Mouse (Mus musculus): Measurements from ENCODE around the gene Dab1. TPM values are rescaled to one million over a fixed set of nuclear protein-coding genes. Genes with fewer than 3 reads are reported as not detected.

The Dab1 gene
- polyA plus RNA-seq, 1 experiment = not detected

DNA sequence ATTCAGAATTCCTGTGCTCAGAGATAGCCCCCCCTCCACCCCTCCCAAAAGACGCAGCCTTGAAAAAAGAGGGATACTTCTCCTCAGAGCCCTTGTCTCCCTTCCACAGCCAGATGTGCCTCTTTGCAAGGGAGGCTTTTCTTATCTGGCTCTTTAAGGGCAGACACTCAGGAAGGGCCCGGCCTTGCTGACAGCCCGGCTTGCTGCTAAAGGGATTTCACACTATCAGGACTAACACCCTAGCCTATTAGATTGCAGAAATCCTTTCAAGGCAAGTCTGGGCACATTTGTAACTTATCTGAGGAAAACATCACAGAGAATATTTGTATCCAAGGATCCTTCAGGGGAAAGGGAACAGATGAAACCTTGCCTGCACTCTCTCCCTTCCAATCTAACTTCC is 600.9 kb downstream of the Dab1 start:
- H3K4me3 ChIP-seq (ENCODE audit: insufficient read depth, low read depth, low read length) = no peak overlapping the region
- no peak for TF ChIP-seq CTCF (IDR thresholded peaks at IDR 0.05; ENCODE audit: insufficient read depth, low read depth, low read length)
- no peak for TF ChIP-seq POLR2A (IDR thresholded peaks at IDR 0.05; ENCODE audit: insufficient read depth, low read depth, low read length)
- peaks cover 5% of the 10 kb centered on the region; the same call in 1 of the 2 replicates for H3K4me1 ChIP-seq (ENCODE audit: control insufficient read depth, insufficient read depth, low read length)
- H3K27ac ChIP-seq (ENCODE audit: insufficient read depth, low read depth, low read length) = no peak overlapping the region
- 85% methylated on average over 3 of the region's 3 CpGs for WGBS

DNA sequence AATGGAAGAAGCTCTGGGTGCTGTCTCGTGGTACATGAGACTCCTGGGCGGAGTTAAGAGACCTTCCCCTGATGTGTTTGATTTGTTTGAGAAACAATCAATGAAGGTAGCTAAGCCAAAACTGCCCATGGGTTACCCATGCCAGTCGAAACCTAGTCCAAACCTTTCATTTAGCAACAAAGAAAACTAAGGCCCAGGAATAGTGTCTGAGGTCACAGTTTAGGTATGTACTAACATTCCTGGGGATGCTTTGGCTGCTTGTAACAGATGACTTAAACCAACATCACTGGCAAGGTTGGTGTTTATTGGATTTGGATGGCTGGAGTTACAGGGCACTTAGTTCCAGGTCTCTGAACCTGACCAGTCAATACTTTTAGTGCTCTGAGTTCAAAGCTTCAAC is 610.1 kb downstream of the Dab1 start:
- 92% methylated on average over 3 of the region's 3 CpGs for WGBS
- H3K4me1 ChIP-seq (ENCODE audit: control insufficient read depth, insufficient read depth, low read length) = no peaks in the 10 kb centered on the region
- H3K27ac ChIP-seq (ENCODE audit: insufficient read depth, low read depth, low read length) = no peak overlapping the region
- TF ChIP-seq CTCF (IDR thresholded peaks at IDR 0.05; ENCODE audit: insufficient read depth, low read depth, low read length) (no peak), POLR2A (IDR thresholded peaks at IDR 0.05; ENCODE audit: insufficient read depth, low read depth, low read length) (no peak)
- no peak overlapping the region for H3K4me3 ChIP-seq (ENCODE audit: insufficient read depth, low read depth, low read length)

DNA sequence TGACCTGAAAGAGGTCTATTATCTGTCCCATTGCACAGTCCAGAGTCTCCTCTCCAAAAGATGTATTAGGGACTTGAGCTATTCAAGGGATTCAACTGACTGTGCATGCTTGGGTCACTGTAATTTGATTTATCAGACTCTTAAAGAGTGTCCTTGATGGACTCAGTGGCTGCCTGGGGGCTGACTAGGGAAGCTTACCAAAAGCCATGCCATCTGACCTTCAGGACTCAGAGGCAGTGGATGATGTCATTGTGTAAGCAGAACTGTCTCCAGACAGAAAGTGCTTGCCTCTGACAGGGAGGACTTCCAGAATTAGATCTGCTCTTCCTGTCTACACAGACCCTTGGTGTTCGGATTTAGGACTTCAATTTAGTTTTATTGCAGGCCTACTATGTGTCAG is 627.3 kb downstream of the Dab1 start:
- TF ChIP-seq POLR2A (IDR thresholded peaks at IDR 0.05; ENCODE audit: insufficient read depth, low read depth, low read length) (no peak), CTCF (IDR thresholded peaks at IDR 0.05; ENCODE audit: insufficient read depth, low read depth, low read length) (no peak)
- H3K27ac ChIP-seq (ENCODE audit: insufficient read depth, low read depth, low read length) = no peak overlapping the region
- H3K4me1 ChIP-seq (ENCODE audit: control insufficient read depth, insufficient read depth, low read length) = no peaks in the 10 kb centered on the region
- WGBS = 61% methylated on average over 1 of the region's 1 CpGs
- H3K4me3 ChIP-seq (ENCODE audit: insufficient read depth, low read depth, low read length) = no peak overlapping the region

DNA sequence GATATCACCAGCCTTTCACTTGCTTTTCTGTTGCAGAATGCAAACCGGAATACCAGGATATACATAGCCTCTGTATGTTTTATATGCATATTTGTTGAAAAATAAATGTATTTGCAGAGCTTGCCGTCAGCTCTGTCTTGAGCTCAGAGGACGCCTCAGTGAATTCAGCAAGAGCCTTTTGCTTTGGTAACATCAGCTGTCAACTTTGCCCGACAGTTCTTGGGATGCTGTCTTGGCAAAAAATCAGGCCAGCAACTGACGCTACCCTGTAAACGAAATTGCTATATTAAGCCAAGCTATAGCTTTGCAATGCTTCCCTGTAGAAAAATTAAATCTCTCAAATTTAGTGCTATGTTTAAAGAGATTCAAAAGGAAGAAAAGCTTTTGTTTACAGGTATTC is 630.3 kb downstream of the Dab1 start:
- no peak overlapping the region for H3K27ac ChIP-seq (ENCODE audit: insufficient read depth, low read depth, low read length)
- no peak overlapping the region for H3K4me3 ChIP-seq (ENCODE audit: insufficient read depth, low read depth, low read length)
- no peaks in the 10 kb centered on the region for H3K4me1 ChIP-seq (ENCODE audit: control insufficient read depth, insufficient read depth, low read length)
- TF ChIP-seq POLR2A (IDR thresholded peaks at IDR 0.05; ENCODE audit: insufficient read depth, low read depth, low read length) (no peak), CTCF (IDR thresholded peaks at IDR 0.05; ENCODE audit: insufficient read depth, low read depth, low read length) (no peak)
- WGBS = 72% methylated on average over 6 of the region's 6 CpGs

DNA sequence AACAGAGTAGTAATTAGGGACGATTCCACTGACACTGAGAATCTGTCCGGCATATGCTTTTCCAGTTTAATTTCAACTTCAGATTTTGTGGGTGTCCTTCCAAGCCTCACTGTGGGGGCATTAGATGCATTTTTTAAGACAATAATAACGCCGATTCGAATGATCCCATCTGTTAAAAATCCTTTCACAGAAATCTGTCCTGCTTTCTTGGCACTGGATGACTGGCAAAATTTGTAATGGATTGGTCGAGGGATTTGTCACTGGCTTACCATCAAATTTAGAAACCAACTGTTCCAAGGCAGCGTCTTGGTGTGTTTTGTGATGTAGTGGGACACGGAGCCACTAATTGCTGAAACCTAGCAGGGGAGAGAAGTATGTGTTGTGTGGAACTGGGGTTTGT is 638.6 kb downstream of the Dab1 start:
- WGBS = 81% methylated on average over 8 of the region's 8 CpGs
- H3K4me1 ChIP-seq (ENCODE audit: control insufficient read depth, insufficient read depth, low read length) = no peaks in the 10 kb centered on the region

DNA sequence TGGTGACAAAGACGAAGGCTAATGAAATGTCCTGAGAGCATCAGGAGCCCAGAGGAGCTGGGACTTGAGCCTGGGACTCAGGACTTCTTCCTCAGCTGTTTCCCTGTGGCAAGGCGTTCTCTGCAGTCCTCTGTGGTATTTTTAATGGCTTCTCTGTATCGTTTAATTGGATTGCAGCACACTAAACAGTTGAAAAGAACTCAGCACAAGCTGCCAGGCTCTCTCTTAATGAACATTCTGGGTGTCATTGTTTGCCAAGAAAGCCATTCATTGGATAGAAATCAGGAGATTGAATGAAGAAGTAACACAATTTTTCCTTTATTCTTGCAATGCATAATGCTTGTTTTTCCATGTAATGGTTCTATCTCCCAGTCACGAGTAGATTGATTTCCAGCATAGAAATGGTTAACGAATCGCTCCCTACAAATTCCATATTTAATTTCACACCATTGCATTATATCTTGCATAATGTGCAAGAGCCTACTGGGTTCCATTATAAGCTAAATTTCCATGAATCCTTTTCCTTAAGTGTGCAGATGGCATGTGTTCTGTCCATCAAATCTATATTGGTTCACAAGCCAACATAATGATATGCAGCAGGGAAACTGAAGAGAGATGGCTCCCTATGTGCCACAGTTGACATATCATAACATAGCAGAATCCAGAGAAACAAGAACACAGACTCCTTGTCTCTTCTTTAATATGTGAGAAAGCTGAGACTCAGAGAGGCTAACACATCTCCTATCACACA is 650.4 kb downstream of the Dab1 start:
- WGBS = 41% methylated on average over 6 of the region's 6 CpGs
- Histone ChIP-seq H3K4me1 (ENCODE audit: control insufficient read depth, insufficient read depth, low read length) (no peaks in the 10 kb centered on the region), H3K27ac (ENCODE audit: insufficient read depth, low read depth, low read length) (no peak overlapping the region), H3K4me3 (ENCODE audit: insufficient read depth, low read depth, low read length) (no peak overlapping the region)
- TF ChIP-seq CTCF (IDR thresholded peaks at IDR 0.05; ENCODE audit: insufficient read depth, low read depth, low read length) (no peak), POLR2A (IDR thresholded peaks at IDR 0.05; ENCODE audit: insufficient read depth, low read depth, low read length) (no peak)

More for the DNA sequence above, 638.6 kb downstream of the Dab1 start:
- Histone ChIP-seq H3K4me3 (ENCODE audit: insufficient read depth, low read depth, low read length) (no peak overlapping the region), H3K27ac (ENCODE audit: insufficient read depth, low read depth, low read length) (no peak overlapping the region)
- no peak for TF ChIP-seq CTCF (IDR thresholded peaks at IDR 0.05; ENCODE audit: insufficient read depth, low read depth, low read length)
- TF ChIP-seq POLR2A (IDR thresholded peaks at IDR 0.05; ENCODE audit: insufficient read depth, low read depth, low read length) = no peak

DNA sequence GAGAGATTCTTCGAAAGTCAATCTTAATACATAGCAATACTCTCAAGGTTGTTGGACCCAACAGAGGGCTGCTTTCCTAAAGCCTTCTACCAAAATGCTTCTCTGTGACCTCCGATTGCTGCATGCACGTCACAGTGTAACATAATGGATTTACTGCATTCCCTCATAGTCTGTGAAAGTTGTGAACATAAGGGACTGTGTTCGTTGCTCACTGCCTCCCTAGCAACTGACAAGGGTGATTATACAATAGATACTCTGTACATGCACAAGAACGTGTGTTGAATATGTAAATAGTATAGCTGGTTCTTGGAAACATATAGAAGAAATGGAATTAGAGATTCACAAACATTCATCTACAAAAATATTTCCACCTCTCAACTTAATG is 651.0 kb downstream of the Dab1 start:
- no peak for TF ChIP-seq CTCF (IDR thresholded peaks at IDR 0.05; ENCODE audit: insufficient read depth, low read depth, low read length)
- WGBS = 62% methylated on average over 5 of the region's 5 CpGs
- no peak overlapping the region for H3K27ac ChIP-seq (ENCODE audit: insufficient read depth, low read depth, low read length)
- no peak overlapping the region for H3K4me3 ChIP-seq (ENCODE audit: insufficient read depth, low read depth, low read length)
- no peaks in the 10 kb centered on the region for H3K4me1 ChIP-seq (ENCODE audit: control insufficient read depth, insufficient read depth, low read length)

DNA sequence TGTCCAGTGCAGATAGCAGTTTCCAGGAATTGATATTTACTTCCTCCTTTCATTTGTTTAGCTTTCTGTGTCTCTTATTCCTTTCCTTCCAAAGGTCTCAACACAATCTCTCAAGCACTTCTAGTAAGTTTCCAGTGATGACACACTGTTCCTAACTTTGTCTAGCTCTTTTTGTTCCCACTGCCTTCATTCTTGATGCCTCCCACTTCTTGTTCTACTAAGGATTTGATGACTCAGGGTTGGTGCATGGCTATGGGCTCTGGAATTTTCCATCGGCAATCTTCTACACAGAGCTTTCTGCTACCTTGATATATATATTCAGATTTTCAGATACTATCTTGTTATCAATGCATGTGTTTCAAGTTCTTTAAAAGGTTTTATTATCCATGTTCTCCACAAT is 656.1 kb downstream of the Dab1 start:
- no peak for TF ChIP-seq CTCF (IDR thresholded peaks at IDR 0.05; ENCODE audit: insufficient read depth, low read depth, low read length)
- no peak for TF ChIP-seq POLR2A (IDR thresholded peaks at IDR 0.05; ENCODE audit: insufficient read depth, low read depth, low read length)
- H3K4me3 ChIP-seq (ENCODE audit: insufficient read depth, low read depth, low read length) = no peak overlapping the region
- WGBS = 36% methylated on average over 1 of the region's 1 CpGs
- no peak overlapping the region for H3K27ac ChIP-seq (ENCODE audit: insufficient read depth, low read depth, low read length)
- H3K4me1 ChIP-seq (ENCODE audit: control insufficient read depth, insufficient read depth, low read length) = 0 out of 2 replicates have a peak, but pooled peaks cover 2% of the 10 kb centered on the region

DNA sequence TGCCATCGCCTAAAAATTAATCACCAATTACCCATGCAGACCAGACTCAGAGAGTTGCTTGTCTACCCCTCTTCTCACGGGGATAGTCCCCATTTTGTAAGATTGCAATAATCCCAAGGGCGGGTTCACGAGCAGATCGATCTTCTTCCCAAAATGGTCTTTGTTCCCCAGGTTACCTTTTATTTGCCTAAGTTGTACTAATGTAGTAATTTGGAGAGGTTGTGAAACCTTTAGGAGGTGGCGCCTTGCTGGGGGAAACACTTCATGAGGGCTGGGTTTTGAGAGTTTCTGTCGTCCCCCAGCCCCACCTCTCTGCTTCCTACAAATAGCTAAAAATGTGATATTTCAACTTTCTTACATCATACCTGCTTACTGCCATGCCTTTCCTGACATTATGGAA is 657.8 kb downstream of the Dab1 start:
- Histone ChIP-seq H3K27ac (ENCODE audit: insufficient read depth, low read depth, low read length) (no peak overlapping the region), H3K4me1 (ENCODE audit: control insufficient read depth, insufficient read depth, low read length) (0 out of 2 replicates have a peak, but pooled peaks cover 2% of the 10 kb centered on the region), H3K4me3 (ENCODE audit: insufficient read depth, low read depth, low read length) (no peak overlapping the region)
- TF ChIP-seq POLR2A (IDR thresholded peaks at IDR 0.05; ENCODE audit: insufficient read depth, low read depth, low read length) (no peak), CTCF (IDR thresholded peaks at IDR 0.05; ENCODE audit: insufficient read depth, low read depth, low read length) (no peak)
- WGBS = 95% methylated on average over 7 of the region's 7 CpGs

Data from olfactory bulb, adult 2 months (tissue).